Mouse (Mus musculus) stomach, postnatal 0 days (tissue): ENCODE data around the gene Gm5129. TPM values are rescaled to one million over a fixed set of nuclear protein-coding genes. Genes with fewer than 3 reads are reported as not detected.

ENCODE experiments used
- ATAC-seq: fragments of 200-750 bp; cut with Nextera tagmentation; 2 replicates; pipeline ENCODE4 v1.8.0; 2017; ENCODE audit not compliant: low FRiP score, low TSS enrichment
- DNase-seq: peaks from one replicate; pipeline ENCODE4 v3.0.0-alpha.2; 2016; ENCODE audit warnings: low spot score
- H3K27ac ChIP-seq: fragments of 300-500 bp; sonication (generic); replicated peaks from 2 replicates; pipeline ENCODE4 v1.5.1; 2014; ENCODE audit warnings: mild to moderate bottlenecking, control low read depth
- H3K27me3 ChIP-seq: fragments of 300-500 bp; sonication (generic); 2 replicates; pipeline ENCODE4 v1.6.1; 2014; ENCODE audit warnings: low read length; ENCODE audit not compliant: control insufficient read depth, insufficient read depth
- H3K36me3 ChIP-seq: fragments of 300-500 bp; sonication (generic); 2 replicates; pipeline ENCODE4 v1.6.1; 2014; ENCODE audit warnings: low read length, mixed read lengths; ENCODE audit not compliant: control insufficient read depth, insufficient read depth
- H3K4me1 ChIP-seq: fragments of 300-500 bp; sonication (generic); replicated peaks from 2 replicates; pipeline ENCODE4 v1.6.1; 2014; ENCODE audit warnings: antibody characterized with exemption; ENCODE audit not compliant: control insufficient read depth, insufficient read depth
- H3K4me2 ChIP-seq: fragments of 300-500 bp; sonication (generic); replicated peaks from 2 replicates; pipeline ENCODE4 v1.6.1; 2014; ENCODE audit warnings: low read depth, mild to moderate bottlenecking, control low read depth, moderate library complexity
- H3K4me3 ChIP-seq: fragments of 300-500 bp; sonication (generic); 2 replicates; pipeline ENCODE4 v1.5.1; 2014; ENCODE audit warnings: low read depth, low read length, control low read depth
- H3K9ac ChIP-seq: fragments of 300-500 bp; sonication (generic); 2 replicates; pipeline ENCODE4 v1.6.1; 2014; ENCODE audit warnings: mild to moderate bottlenecking, low read length, control low read depth, mixed read lengths
- H3K9me3 ChIP-seq: fragments of 300-500 bp; sonication (generic); 2 replicates; pipeline ENCODE4 v1.6.1; 2016; ENCODE audit warnings: low read length; ENCODE audit not compliant: control insufficient read depth
- CTCF ChIP-seq: IDR thresholded peaks from 2 replicates; pipeline ENCODE4 v1.5.1; 2016; ENCODE audit warnings: antibody characterized with exemption, low read depth, mild to moderate bottlenecking, moderate library complexity
- EP300 ChIP-seq: optimal IDR thresholded peaks from 2 replicates; pipeline ENCODE3; 2016; ENCODE audit warnings: antibody characterized with exemption
- WGBS: fragments of 180-500 bp; shearing (Covaris S2); extraction: QIAGEN DNeasy Blood & Tissue Kit; methylation state at CpG from one replicate; pipeline ENCODE4 v1.1.7; 2014; 5-methylcytosine and 5-hydroxymethylcytosine counted together
- polyA plus RNA-seq: library from polyadenylated mRNA; unstranded; fragments of >200 nt; fragmentation: Nextera tagmentation; extraction: Ambion mirVana; gene quantifications from 2 replicates; pipeline ENCODE4 v1.2.1, GENCODE M21; 2015

Gene Gm5129
- polyA plus RNA-seq, 1 experiment from 2014 or later, result not detected

DNA sequence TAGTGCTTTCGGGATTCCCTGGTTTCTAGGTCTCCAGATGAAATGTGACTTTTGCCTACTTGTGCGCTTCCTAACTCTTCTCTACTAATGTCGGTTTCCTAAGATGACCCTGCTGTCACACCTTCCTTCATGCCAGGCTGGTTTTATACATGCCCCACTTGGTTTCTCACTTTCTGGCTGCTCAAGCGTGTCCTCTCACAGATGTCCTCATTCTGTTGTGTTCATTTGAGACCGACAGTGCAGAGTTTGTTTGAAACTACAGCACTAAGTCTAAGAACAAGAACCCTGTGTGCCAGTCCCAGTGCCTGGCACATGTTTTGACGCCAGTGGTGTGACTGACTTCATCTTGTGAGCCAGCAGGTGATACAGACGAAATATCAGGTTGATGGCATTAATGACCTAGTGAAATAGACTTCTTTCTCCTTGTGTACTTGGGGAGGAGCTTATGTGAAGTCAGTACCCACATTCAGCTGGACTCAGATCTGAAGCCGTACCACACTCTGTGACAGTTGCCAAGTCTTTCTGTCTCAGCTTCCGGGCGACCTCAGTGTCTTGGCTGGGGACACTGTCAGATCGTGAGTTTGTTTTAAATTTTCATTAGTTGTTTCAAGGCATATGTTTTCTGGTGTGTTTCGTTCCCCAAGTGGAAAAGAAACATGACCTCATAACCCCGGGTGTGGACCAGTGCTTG, 37.9 kb upstream of the Gm5129 start:
- TF ChIP-seq EP300 (no peak), CTCF (no peak)
- Histone ChIP-seq H3K27me3 (no peaks in the 10 kb centered on the region), H3K4me1 (no peaks in the 10 kb centered on the region), H3K4me3 (no peak overlapping the region), H3K9me3 (no peaks in the 10 kb centered on the region), H3K27ac (0 out of 2 replicates have a peak overlapping the region, but pooled peaks have one; percentile 30), H3K36me3 (peaks cover 3% of the 10 kb centered on the region; the same call in 1 of the 2 replicates), H3K9ac (no peak overlapping the region), H3K4me2 (no peak overlapping the region)
- WGBS, result 83% methylated on average over 13 of the region's 13 CpGs
- no peak for DNase-seq
- ATAC-seq, result no peak

DNA sequence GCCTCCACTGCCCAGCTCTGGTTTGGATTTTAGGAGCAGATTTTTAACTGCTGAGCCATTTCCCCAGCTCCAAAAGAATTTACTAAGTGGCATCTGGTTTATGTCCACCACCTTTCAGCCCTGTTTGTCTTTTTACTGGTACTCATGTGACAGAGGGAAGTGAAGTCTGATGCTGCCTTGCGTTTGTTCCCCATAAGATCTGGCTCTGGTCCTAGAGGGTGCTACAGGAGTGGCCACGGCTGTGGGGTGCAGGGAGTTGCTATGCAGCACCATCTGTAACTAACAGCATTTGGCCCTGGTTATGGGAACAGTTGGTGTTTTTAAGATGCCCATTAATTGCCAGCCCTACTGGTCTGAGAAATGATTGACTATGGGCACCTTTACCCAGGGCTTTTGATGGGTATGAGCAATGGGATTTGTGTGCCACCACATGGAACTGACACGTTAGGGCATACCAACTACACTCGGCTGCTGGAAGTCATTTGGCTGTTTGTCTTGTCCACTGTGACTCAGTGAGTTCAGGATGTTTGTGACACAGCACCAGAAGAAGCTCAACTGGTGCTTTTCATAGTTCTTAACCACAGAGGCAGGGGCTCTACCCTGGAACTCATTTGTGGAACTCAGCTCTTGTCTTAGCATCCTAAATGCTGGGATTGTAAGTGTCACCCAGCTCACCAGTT, 37.1 kb upstream of the Gm5129 start:
- H3K36me3 ChIP-seq, result 0 out of 2 replicates have a peak, but pooled peaks cover 4% of the 10 kb centered on the region
- TF ChIP-seq EP300, result no peak
- no peak for TF ChIP-seq CTCF
- no peaks in the 10 kb centered on the region for H3K9me3 ChIP-seq
- ATAC-seq (peak; percentile 19; the same call in 1 of the 2 replicates), DNase-seq (no peak)
- H3K4me3 ChIP-seq, result no peak overlapping the region
- H3K27me3 ChIP-seq, result no peaks in the 10 kb centered on the region
- 0 out of 2 replicates have a peak overlapping the region, but pooled peaks have one; percentile 30 for H3K27ac ChIP-seq
- H3K4me1 ChIP-seq, result no peaks in the 10 kb centered on the region
- WGBS, result 63% methylated on average over 4 of the region's 4 CpGs
- H3K9ac ChIP-seq, result no peak overlapping the region
- no peak overlapping the region for H3K4me2 ChIP-seq

DNA sequence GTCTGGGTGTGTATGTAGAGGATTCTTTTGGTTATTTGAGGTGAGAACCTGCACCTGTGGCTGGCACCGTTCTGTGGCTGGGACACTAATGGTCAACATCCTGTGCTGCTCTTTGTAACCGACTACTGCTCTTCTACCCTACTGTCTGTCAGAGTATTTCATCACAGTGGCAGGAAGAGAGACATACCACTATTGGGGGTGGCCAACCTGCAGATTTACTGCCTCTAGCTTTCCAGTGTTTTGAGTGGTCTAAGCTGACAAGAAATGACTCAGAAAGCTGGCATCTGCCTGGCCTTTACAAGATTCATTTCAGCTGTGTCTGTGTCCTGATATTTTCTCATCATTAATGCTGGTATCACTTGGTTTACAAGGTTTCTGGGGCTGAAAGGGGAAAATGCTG, 36.3 kb upstream of the Gm5129 start:
- 72% methylated on average over 2 of the region's 2 CpGs for WGBS
- ATAC-seq (no peak), DNase-seq (no peak)
- Histone ChIP-seq H3K9ac (no peak overlapping the region), H3K27me3 (no peaks in the 10 kb centered on the region), H3K4me1 (no peaks in the 10 kb centered on the region), H3K4me3 (no peak overlapping the region), H3K36me3 (0 out of 2 replicates have a peak, but pooled peaks cover 5% of the 10 kb centered on the region), H3K27ac (no peak overlapping the region), H3K9me3 (no peaks in the 10 kb centered on the region), H3K4me2 (no peak overlapping the region)
- TF ChIP-seq CTCF, result no peak
- no peak for TF ChIP-seq EP300

DNA sequence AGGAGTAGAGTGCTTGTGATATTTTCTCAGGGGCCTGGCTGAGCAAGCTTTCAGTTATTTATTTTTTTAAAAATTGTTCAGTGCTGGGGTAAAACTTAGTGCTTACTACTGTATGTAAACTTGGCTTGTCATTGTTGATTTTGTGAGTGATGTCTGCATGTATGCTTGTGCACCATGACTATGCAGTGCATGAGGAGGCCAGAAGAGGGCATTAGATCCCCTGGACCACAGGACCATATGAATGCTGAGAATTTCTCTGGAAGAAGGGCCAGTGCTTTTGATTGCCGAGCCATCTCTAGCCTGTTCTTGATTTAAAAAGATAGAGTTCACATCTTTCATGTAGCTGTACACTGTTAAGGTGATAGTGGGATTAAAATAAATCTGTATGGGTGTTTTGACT, 35.2 kb upstream of the Gm5129 start:
- no peak for ATAC-seq
- Histone ChIP-seq H3K27me3 (no peaks in the 10 kb centered on the region), H3K9ac (no peak overlapping the region), H3K36me3 (0 out of 2 replicates have a peak, but pooled peaks cover 7% of the 10 kb centered on the region), H3K4me1 (no peaks in the 10 kb centered on the region), H3K9me3 (no peaks in the 10 kb centered on the region), H3K4me3 (no peak overlapping the region), H3K27ac (no peak overlapping the region), H3K4me2 (no peak overlapping the region)
- WGBS, result 93% methylated on average over 1 of the region's 1 CpGs
- TF ChIP-seq CTCF (peak; percentile 64), EP300 (no peak)
- peak; percentile 22 for DNase-seq

DNA sequence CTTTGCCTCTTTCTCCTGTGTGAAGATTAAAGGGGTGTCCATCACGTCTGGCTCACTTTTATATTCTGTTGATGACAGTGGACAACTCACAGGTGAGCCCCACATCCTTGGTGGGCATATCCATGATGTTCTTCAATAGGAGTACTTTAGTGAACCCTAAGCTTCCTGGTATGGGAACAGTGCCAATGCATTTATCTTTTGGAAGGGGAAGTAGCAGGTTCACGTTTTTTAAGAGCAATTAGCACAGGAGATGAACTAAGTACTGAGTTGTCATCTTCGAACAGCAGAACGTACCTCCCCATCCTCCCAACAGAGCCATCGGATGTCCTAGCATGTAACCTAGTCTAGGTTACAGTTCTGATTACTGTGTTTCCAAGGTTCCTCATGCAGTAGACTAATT, 23.6 kb upstream of the Gm5129 start:
- Histone ChIP-seq H3K27ac (no peak overlapping the region), H3K4me3 (no peak overlapping the region), H3K4me1 (no peaks in the 10 kb centered on the region), H3K9me3 (no peaks in the 10 kb centered on the region), H3K4me2 (no peak overlapping the region), H3K9ac (no peak overlapping the region), H3K36me3 (peaks cover 18% of the 10 kb centered on the region), H3K27me3 (no peaks in the 10 kb centered on the region)
- WGBS, result 74% methylated on average over 5 of the region's 5 CpGs
- no peak for ATAC-seq
- no peak for DNase-seq
- TF ChIP-seq EP300, result no peak
- TF ChIP-seq CTCF, result no peak

DNA sequence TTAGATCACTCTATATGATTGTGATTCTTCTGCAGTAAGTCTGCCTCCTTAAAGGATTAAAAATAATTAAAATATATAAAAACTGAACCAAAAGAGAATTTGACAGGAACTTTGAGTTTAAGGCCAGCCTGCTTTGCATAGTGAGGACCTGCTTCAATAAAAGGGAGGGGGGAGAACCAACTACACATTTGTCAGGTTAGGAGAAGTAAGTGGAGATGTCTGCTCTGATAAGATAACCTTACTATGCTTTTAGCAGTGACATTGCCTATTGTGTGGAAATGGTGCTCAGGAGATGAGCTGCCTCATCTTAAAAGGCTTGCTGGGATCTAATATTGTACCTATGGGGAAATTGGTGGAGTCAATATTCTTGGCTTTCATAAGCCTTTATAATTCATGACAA, 17.2 kb upstream of the Gm5129 start:
- no peaks in the 10 kb centered on the region for H3K9me3 ChIP-seq
- ATAC-seq (no peak), DNase-seq (no peak)
- TF ChIP-seq EP300, result no peak
- TF ChIP-seq CTCF, result no peak
- H3K4me2 ChIP-seq, result no peak overlapping the region
- no peaks in the 10 kb centered on the region for H3K27me3 ChIP-seq
- H3K9ac ChIP-seq, result no peak overlapping the region
- H3K4me3 ChIP-seq, result no peak overlapping the region
- no peaks in the 10 kb centered on the region for H3K4me1 ChIP-seq
- peaks cover 27% of the 10 kb centered on the region for H3K36me3 ChIP-seq
- H3K27ac ChIP-seq, result no peak overlapping the region
